Mouse (Mus musculus) urinary bladder, postnatal 25 days (tissue): Measurements from ENCODE around the gene Ahcy.
"Not testable (repeated sequence)": the region's sequence is repeated elsewhere in the genome, so short reads cannot be mapped to it uniquely, and the experiment has no call there.

Experiments
- DNase-seq: peaks from one replicate; pipeline ENCODE4 v3.0.0; 2022; ENCODE audit warnings: low spot score

The Ahcy gene

DNA sequence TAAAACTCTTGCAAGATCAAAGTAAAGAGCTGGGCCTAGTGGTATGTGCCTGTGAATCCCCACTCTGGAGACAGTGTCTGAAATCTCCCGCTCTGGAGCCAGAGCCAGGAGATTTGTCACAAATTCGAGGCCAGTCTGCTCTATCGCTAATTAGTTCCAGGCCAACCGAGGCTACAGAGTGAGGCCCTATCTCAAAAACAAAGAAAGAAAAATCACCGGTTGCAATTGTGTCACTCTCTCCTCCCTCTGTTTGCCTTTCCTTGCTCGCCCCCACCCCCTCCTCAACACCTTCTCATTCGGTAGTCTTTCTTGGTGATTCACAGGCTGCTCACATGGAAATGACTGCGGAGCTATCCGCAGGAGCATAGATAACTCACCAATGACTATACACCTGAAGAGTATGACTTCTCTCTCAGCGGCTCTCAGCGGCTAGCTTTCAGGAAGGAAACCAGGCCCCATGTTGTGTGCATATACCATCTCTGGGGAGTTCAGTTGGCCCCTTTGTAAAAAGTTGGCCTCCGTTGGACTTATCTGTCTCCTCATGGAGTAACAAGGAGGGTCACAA is 551 bp upstream of the Ahcy start:
- peak; percentile 9 for DNase-seq

- DNase-seq: no peak
Observed at GRCm38 (mm10) chr2:155073347-155073746, 950 bp downstream of the Ahcy start.

DNA sequence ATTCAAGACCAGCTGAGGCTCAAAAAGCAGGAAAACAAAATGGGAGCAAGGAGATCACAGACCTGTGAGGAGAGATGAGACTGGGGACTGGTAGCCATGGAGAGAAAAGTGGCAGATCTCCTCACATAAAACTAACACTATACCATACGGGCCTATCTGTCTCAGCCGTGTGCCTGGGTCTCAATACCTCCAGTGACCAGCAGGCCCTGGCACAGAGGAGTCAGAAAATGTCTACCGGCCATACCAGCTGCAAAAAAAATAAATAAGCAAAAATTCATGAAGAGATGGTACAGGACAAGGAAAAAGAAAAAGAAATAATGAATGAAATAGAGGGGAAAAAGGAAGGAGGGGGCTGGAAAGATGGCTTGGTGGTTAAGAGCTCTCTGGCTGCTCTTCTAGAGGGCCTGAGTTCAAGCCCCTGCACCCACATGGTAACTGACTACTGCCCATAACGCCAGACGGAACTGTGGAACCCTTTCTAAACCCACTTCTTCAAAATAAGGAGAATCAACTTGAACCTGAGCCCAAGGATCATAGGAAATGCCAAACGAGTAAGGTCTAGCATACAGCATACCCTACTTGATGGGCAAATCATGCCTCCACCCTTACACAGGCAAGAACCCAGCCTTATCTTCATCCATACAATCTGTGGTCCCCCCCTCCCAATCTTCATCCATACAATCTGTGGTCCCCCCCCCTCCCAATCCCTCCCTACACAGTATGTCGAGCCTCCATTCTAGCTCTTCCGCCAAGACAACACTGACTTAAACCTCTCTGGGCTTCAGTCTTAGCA is 1.7 kb downstream of the Ahcy start:
- no peak for DNase-seq

- DNase-seq: no peak
Observed at GRCm38 (mm10) chr2:155071027-155071426, 3.3 kb downstream of the Ahcy start.

- no peak for DNase-seq
Observed at GRCm38 (mm10) chr2:155057361-155057760, 16.9 kb downstream of the Ahcy start.

DNA sequence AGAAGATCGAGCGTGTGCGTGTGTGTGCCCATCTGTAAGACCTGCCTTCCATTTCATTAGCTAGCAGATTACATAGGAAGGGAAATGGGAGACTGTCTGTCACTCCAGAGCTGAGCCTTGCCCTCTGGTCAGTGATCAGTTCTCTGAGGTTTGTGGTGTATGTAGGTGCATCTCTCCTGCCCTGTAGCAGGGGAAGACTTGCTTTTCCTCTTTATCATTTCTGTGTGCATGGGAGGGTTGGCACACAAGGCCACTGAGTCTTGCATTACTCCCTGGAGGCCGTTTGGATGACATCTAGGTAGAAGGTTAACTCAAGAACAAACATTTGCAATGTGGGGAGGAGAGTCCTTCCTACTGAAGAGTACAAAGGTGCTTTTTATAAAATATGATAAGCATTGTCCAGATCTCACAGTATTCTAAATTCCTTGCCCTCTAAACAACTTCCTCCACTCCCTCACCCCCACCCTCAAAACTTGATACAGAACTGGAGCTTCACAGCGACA is 18.2 kb downstream of the Ahcy start:
- no peak for DNase-seq

DNA sequence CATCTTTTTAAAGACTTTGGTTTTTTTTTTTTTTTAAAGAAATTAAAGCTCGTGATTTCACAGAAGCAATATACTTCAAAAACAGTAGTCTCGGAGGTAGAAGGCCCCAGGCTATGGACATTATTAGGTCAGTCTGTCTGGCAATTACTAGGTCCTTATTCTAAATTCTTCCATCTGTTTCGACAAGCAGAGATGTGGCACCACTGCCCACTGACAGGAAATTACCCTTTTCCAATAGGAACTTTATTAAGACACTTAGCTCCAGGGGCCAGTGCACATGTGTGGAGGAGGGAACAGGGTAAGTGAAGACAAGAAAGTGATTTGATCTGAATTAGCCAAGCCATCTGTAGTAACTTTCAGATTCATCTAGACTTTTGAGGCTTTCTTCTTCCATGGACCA is 19.6 kb downstream of the Ahcy start:
- DNase-seq: no peak

GRCm38 (mm10) chr2:155053512-155053911 is 20.8 kb downstream of the Ahcy start:
- not testable (repeated sequence) for DNase-seq

DNA sequence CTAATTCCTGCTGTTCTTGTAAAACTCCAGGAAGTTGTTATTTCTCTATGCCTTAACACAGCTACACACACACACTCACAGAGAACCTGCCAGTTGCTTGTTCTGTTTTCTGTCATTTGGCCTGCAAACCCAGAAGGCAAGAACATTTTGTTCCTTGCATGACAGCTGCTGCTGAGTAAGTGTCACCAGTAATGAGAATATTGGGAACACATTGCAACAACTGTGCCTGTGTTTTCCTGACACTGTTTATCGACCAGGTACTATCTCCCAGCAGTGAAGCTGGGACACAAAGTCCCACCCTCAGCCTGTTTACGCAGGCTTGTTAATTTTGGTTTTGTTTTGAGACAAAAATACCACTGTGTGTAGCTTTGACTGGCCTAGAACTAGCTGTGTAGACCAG is 21.6 kb downstream of the Ahcy start:
- DNase-seq: no peak

- no peak for DNase-seq
Observed at GRCm38 (mm10) chr2:155051622-155052351, 22.5 kb downstream of the Ahcy start.

DNA sequence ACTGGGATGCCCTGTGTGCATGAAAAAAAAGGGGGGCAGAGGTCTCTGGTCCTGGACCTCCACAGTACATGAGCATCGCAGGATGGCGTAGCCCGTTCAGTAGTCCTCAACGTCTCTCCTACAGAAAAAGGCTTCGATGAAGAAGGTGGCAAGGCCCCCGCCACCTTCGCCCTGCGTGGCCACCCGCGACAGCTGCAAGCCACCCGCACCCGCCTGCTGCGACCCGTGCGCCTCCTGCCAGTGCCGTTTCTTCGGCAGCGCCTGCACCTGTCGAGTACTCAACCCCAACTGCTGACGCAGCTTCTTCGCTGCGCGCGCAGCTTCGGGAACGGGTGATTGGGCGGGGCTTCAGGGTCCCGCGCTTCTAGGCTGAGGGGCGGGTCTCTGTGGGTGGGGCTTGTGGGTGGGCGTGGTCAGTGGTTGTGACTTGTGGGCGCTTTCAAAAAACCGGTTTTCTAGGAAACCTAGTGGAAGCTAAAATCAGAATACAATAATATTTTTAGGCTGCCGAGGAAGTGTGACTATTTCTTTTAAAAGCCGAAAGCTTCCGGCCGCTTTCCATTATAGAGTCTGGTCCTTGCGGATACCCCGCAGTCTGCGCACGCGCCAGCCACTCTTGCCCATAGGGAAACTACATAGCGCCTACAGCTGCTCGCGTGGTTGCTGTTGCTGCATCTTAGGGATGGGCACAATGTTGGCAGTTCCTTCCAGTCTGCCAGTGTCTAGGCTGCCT is 23.6 kb downstream of the Ahcy start:
- peak; percentile 95 for DNase-seq

GRCm38 (mm10) chr2:155050108-155050503 is 24.2 kb downstream of the Ahcy start:
- DNase-seq: no peak

GRCm38 (mm10) chr2:155047452-155048178 is 26.7 kb downstream of the Ahcy start:
- DNase-seq: no peak

DNA sequence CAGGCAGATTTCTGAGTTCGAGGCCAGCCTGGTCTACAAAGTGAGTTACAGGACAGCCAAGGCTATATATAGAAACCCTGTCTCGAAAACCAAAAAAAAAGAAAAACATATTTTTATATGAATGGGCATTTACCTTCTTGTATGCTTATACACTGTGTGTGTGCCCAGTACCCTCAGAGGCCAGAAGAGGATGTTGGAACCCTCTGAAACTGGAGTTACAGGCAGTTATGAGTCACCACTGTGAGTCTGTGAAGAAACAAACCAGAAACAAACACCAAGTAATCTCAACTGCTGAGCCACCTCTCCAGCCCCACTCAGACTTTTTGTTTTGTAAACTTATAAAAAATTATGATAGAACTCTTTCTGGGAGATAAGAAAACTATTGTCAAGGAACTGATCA is 27.5 kb downstream of the Ahcy start:
- no peak for DNase-seq

DNA sequence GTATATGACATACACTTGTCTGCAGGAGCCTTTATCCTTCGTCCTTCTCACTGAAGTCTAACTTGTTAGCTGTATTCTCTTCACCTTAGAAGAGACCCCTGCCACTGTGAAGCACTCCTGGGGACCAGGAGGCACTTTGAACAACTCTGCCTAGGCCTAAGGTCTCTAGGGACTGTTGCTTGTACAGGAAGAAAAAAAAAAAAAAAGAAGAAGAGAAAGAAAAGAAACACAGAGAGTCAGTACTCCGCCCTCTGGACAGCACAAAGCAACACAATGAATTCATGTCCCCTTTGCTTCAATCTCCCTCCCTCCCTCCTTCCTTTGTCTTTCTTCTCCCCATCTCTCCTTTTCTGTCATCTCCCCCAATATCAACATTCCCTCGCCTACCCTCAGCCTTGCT is 29.2 kb downstream of the Ahcy start:
- DNase-seq: no peak

GRCm38 (mm10) chr2:155044542-155044941 is 29.8 kb downstream of the Ahcy start:
- DNase-seq: no peak

DNA sequence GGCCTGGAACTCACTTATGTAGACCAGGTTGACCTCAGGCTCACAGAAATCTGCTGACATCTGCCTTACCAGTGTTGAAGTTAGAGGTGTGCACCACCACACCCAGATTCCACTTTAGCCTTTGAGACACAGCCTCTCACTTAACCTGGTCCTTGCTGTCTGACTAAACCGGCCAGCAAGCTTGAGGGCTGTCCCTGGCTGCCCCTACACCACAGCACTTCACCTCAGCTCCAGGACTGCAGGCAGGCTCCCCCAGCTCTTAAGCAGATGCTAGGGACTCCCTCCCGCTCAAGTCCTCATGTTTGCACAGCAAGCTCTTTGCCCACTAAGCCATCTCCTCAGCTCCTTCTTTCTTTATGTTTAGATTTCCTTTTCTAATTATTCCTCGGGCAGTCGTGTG is 34.3 kb downstream of the Ahcy start:
- DNase-seq: no peak

- DNase-seq: no peak
Observed at GRCm38 (mm10) chr2:155032938-155033710, 41.2 kb downstream of the Ahcy start.

GRCm38 (mm10) chr2:155030831-155031230 is 43.5 kb downstream of the Ahcy start:
- DNase-seq: no peak

DNA sequence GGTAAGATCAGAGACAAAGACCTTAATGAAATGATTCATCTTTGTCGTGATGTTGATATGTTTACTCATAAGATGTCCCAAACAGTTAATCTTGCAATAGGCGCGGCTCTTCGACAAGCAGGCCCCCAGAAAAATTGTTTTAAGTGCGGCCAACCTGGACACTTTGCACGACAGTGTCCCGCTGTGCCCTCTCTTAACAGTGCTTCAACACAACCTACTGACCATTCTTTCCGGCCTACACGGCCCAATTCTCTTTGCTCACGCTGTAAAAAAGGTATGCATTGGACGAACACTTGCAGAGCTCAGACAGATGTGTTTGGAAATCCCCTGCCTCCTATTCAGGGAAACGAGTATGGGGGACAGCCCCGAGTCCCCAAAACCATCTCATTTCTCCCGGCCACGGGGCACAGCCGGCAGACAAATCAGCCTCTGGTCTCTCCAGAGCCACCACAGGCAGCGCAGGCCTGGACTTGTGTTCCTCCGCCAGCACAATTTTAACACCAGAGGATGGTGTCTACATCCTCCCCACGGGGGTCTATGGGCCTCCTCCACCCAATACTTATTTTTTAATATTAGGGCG is 54.0 kb downstream of the Ahcy start:
- not testable (repeated sequence) for DNase-seq
